Mouse (Mus musculus) kidney, adult 2 months (tissue): ENCODE results near the gene Gp1bb. TPM values are rescaled to one million over a fixed set of nuclear protein-coding genes. Genes with fewer than 3 reads are reported as not detected.

Experiments used
- DNase-seq: peaks from one replicate; pipeline ENCODE4 v3.0.0; 2021
- H3K27ac ChIP-seq: fragments of 200-500 bp; 2 replicates; pipeline ENCODE4 v1.5.1; 2012; ENCODE audit warnings: low read depth, low read length, control low read depth, inconsistent platforms; ENCODE audit not compliant: insufficient read depth
- H3K27me3 ChIP-seq: fragments of 200-500 bp; replicated peaks from 2 replicates; pipeline ENCODE4 v1.6.1; 2012; ENCODE audit warnings: mild to moderate bottlenecking, moderate library complexity, low read length, inconsistent platforms; ENCODE audit not compliant: control insufficient read depth, insufficient read depth
- H3K36me3 ChIP-seq: fragments of 200-500 bp; 2 replicates; pipeline ENCODE4 v1.6.1; 2012; ENCODE audit warnings: mild to moderate bottlenecking, moderate library complexity, low read length, inconsistent platforms; ENCODE audit not compliant: control insufficient read depth, insufficient read depth
- H3K4me1 ChIP-seq: fragments of 200-500 bp; 2 replicates; pipeline ENCODE4 v1.6.1; 2011; ENCODE audit warnings: low read length; ENCODE audit not compliant: control insufficient read depth, insufficient read depth
- H3K4me3 ChIP-seq: fragments of 200-500 bp; 2 replicates; pipeline ENCODE4 v1.5.1; 2011; ENCODE audit warnings: mild to moderate bottlenecking, low read depth, low read length, control low read depth; ENCODE audit not compliant: insufficient read depth
- CTCF ChIP-seq: fragments of 200-500 bp; conservative IDR thresholded peaks from 2 replicates; pipeline ENCODE4 v1.5.1; 2011; ENCODE audit warnings: low read depth, mild to moderate bottlenecking, control low read depth, low read length, moderate library complexity, mixed read lengths; ENCODE audit not compliant: insufficient read depth, insufficient read length
- POLR2A ChIP-seq: fragments of 200-500 bp; IDR thresholded peaks from one replicate; pipeline ENCODE4 v1.6.1; 2011; ENCODE audit warnings: low read depth, low read length, control low read depth
- WGBS: fragments of 180-500 bp; shearing (Covaris S2); methylation state at CpG from one replicate; pipeline ENCODE4 v1.1.7; 2018; 5-methylcytosine and 5-hydroxymethylcytosine counted together
- polyA plus RNA-seq: library from polyadenylated mRNA; depleted of rRNA; stranded (reverse); fragments of >200 nt; gene quantifications from 2 replicates; pipeline ENCODE4 v1.2.3, GENCODE M21; 2012

The Gp1bb gene
- polyA plus RNA-seq, 1 experiment = 0.34 TPM

- WGBS = 73% methylated on average over 7 of the region's 7 CpGs
- no peaks in the 10 kb centered on the region for H3K4me1 ChIP-seq
- no peak overlapping the region for H3K27ac ChIP-seq
- DNase-seq = no peak
- no peak overlapping the region for H3K4me3 ChIP-seq
- H3K36me3 ChIP-seq = no peaks in the 10 kb centered on the region
- TF ChIP-seq CTCF = no peak
- TF ChIP-seq POLR2A = no peak
- H3K27me3 ChIP-seq = no peaks in the 10 kb centered on the region; the same call in 1 of the 2 replicates
Measured at GRCm38 (mm10) chr16:18601447-18601846, 20.8 kb downstream of the Gp1bb start.

DNA sequence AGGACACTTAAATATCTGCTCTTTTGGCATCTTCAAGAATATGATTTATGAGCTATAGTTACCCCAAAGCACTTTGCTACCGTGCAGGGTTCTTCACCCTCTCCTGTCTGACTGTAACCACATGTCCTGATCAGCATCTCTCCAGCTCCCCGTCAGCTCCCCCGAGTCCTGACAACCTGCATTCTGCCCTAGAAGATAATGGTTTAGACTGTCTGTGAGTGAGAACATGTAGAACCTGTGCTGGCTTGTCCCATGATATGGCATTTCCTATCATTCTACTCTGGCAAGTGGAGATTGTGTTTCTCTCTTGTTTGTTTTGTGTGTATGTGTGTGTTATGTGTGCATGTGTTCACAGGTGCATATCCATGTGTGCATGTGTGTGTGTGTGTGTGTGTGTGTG, 24.2 kb downstream of the Gp1bb start:
- Histone ChIP-seq H3K27ac (no peak overlapping the region), H3K4me1 (no peaks in the 10 kb centered on the region), H3K36me3 (no peaks in the 10 kb centered on the region), H3K4me3 (no peak overlapping the region), H3K27me3 (no peaks in the 10 kb centered on the region; the same call in 1 of the 2 replicates)
- WGBS = 83% methylated on average over 3 of the region's 3 CpGs
- no peak for DNase-seq
- TF ChIP-seq POLR2A (no peak), CTCF (no peak)

DNA sequence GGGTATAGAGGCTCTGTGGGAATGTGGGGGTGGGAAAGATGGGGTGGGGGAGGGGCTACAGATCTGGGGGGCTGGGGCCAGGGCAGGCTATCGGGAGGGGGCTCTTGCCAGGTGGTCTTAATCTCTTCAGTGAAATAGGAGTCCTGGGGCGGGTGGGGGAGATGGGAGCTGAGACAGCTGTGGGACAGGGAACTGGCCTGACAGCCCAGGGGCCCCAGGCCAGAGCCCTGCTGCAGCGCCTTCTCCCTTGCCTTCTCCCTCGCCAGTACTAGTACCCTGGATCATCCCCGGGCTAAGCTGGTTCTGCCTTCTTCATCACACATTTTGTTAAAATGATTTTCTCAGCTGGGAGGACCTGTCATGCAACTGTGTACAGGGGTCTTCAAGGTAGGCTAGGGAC, 25.9 kb downstream of the Gp1bb start:
- Histone ChIP-seq H3K27ac (no peak overlapping the region), H3K4me3 (no peak overlapping the region), H3K36me3 (no peaks in the 10 kb centered on the region), H3K4me1 (no peaks in the 10 kb centered on the region), H3K27me3 (no peaks in the 10 kb centered on the region; the same call in 1 of the 2 replicates)
- 80% methylated on average over 5 of the region's 5 CpGs for WGBS
- DNase-seq = no peak
- no peak for TF ChIP-seq CTCF

DNA sequence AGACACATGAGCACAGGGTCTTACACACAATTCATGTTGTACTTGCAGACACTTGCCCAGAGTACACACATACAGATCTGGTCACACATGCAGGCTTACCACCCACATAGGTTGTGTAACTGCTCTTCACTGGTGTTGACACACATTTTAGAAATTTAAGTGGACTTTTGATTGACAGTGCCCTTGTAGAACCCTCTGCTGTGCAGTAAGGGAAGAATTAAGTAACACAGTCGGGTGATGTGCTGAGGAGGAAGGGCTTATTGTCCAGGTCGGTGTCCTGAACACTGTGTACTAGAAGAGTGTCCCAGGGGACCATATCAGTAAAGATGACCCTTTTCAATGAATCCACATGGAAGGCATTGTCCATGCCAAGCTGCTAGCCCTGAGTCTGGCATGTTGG, 28.3 kb downstream of the Gp1bb start:
- no peak overlapping the region for H3K27ac ChIP-seq
- 89% methylated on average over 2 of the region's 2 CpGs for WGBS

DNA sequence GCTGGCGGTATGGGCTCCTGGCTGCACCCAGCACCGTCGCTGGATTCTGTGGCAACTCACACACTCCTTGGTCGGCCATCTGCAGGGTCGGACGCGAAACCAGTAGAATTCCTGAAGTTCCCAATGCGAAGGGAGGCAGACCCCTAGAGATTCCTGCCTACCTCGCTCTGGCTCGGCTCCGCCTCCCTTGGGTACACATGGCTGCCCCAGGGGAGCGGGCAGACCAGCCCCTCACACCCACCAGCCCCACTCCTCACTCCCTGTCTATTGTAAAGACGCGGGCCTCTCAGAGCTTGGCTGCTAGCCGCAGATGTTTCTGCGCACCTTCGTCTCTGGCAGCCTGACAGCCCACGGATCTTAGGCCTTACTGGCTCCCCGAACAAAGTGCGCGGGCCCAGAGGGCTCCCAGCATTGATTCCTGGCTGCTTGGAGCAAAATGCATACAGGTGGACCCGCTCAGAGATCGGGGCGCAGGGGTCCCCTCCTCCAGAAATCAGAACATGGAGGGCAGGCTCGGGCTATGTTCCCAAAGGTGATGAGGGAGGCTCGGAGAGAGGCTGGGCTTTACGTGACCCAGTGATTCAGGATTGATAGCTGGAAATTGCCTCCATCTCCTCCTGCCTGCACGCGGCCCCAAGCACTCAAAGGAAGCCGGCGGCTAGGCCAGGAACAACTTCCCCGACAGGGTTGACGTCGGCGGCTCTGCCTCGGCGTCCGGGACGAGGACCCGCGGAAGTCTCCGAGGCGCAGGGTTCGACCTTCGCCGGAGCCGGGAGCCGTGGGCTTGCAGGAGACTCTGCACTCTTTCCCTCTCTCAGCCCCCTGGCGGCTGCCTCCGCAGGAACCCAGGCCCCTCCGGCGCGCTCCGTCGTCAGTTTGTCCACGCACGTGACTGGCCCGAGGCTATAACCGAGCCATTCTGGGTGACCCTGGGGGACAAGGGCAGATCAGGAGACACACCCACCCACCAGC, 30.9 kb downstream of the Gp1bb start:
- no peak for TF ChIP-seq CTCF
- no peak for TF ChIP-seq POLR2A
- no peak overlapping the region for H3K4me3 ChIP-seq
- DNase-seq = no peak

More for the DNA sequence above, 28.3 kb downstream of the Gp1bb start:
- Histone ChIP-seq H3K27me3 (no peaks in the 10 kb centered on the region), H3K4me3 (no peak overlapping the region), H3K36me3 (no peaks in the 10 kb centered on the region), H3K4me1 (no peaks in the 10 kb centered on the region)
- TF ChIP-seq POLR2A (no peak), CTCF (no peak)
- no peak for DNase-seq

GRCm38 (mm10) chr16:18589804-18590790, 32.1 kb downstream of the Gp1bb start, which contains the start of gene Tbx1:
TSS of gene Tbx1 (minus strand) at chr16:18590671.
- DNase-seq = peak; percentile 35
- no peaks in the 10 kb centered on the region for H3K4me1 ChIP-seq
- TF ChIP-seq POLR2A = no peak
- peak; percentile 37 for TF ChIP-seq CTCF
- 13% methylated on average over 48 of the region's 48 CpGs for WGBS
- H3K36me3 ChIP-seq = no peaks in the 10 kb centered on the region
- H3K4me3 ChIP-seq = peak within 1 kb of the TSS; percentile 41
- H3K27ac ChIP-seq = no peak within 1 kb of the TSS
- no peaks in the 10 kb centered on the region; the same call in 1 of the 2 replicates for H3K27me3 ChIP-seq

More for the DNA sequence above, 30.9 kb downstream of the Gp1bb start:
- no peaks in the 10 kb centered on the region for H3K36me3 ChIP-seq
- 8% methylated on average over 59 of the region's 59 CpGs for WGBS
- no peak overlapping the region for H3K27ac ChIP-seq
- H3K27me3 ChIP-seq = no peaks in the 10 kb centered on the region; the same call in 1 of the 2 replicates
- no peaks in the 10 kb centered on the region for H3K4me1 ChIP-seq
